In the genomic region with DNA sequence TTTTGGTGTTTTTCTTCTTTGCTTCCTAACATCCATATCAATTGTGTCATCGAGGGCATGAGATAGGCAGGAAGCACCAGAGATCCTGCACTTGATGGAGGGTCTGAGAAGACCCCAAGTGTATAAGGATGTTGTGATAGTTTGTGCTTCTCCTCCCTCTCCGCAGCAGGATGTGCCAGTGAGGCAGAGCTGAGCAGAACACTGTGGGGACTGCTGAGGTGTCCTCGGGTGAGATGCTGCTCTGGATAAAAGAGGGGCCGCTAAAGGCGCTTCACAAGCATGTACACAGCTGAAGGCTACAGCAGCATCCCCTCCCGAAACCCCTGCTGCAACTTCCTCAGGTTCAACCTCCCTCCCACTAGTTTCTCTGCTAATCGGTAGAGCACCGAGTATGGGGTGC, we compare ENCODE assay signal across 29 mouse cellular contexts.
A peak's percentile ranks its signal among the peaks of the same experiment; 100 is the strongest.
DNase-seq lines count a peak whose midpoint lies in the region; ATAC-seq and TF ChIP-seq lines count a peak whose summit lies in the region.
"Had no signal": no experiment of that assay in that cellular context is flagged by ENCODE, and none has a peak within 500 bp of the region (broad histone marks: within the 10 kb centered on the region; RNA-seq: fewer than 3 reads in every experiment).

No protein-coding gene starts in this region.

- intact Hi-C loops in heart, postnatal 36 days (cut with DNase I) = no loop called here
- intact Hi-C loops in left cerebral cortex, adult 2 months (cut with DNase I) = no loop called here

- no peak for DNase-seq in heart, postnatal 36 days
- DNase-seq in thymus, postnatal 0 days (ENCODE audit: low spot score) = peak; percentile 83
- DNase-seq in thymus, postnatal 25 days = peak; percentile 69
- DNase-seq in kidney, adult 9 months = no peak
- no peak for DNase-seq in left cerebral cortex, adult 2 months (ENCODE audit: extremely low spot score in 1 of 2, low spot score in 2 of 2)
- DNase-seq in midbrain, embryonic 10.5 days (ENCODE audit: low spot score) = no peak
- DNase-seq: adrenal gland, postnatal 10 days; adrenal gland, postnatal 36 days; B cell, adult 2 months; cerebellum, adult 2 months; cerebellum, adult 9-11 months; cerebellum, postnatal 36 days; embryo, embryonic 11 days; gastrocnemius, postnatal 25 days; heart, adult 18-20 months; heart, postnatal 14 days had no signal

- 66% methylated on average over 8 of the region's 8 CpGs for whole genome bisulfite sequencing in heart, embryonic 16.5 days
- 75% methylated on average over 8 of the region's 8 CpGs for WGBS in midbrain, embryonic 10.5 days

- no peaks in the 10 kb centered on the region for H3K36me3 ChIP-seq in heart, embryonic 16.5 days (ENCODE audit: control insufficient read depth, insufficient read depth)
- no peaks in the 10 kb centered on the region for H3K36me3 ChIP-seq in midbrain, embryonic 10.5 days
- H3K36me3 ChIP-seq: embryonic facial prominence, embryonic 10.5 days; embryonic facial prominence, embryonic 13.5 days; forebrain, embryonic 12.5 days; forebrain, embryonic 15.5 days; G1E; heart, embryonic 12.5 days; heart, embryonic 15.5 days; hindbrain, embryonic 12.5 days; hindbrain, embryonic 15.5 days had no signal

- no peak overlapping the region for H3K9ac ChIP-seq in heart, embryonic 16.5 days (ENCODE audit: low read length)
- H3K9ac ChIP-seq: embryonic facial prominence, embryonic 13.5 days; forebrain, embryonic 12.5 days; forebrain, embryonic 15.5 days; heart, embryonic 12.5 days; heart, embryonic 15.5 days; hindbrain, embryonic 12.5 days; hindbrain, embryonic 15.5 days had no signal

- ATAC-seq in heart, embryonic 16.5 days (replicated peaks; ENCODE audit: extremely low read depth, insufficient read depth, low FRiP score) = peak; percentile 60
- ATAC-seq: forebrain, embryonic 15.5 days; Patski had no signal

- 0 out of 2 replicates have a peak, but pooled peaks cover 3% of the 10 kb centered on the region for H3K4me1 ChIP-seq in heart, embryonic 16.5 days (ENCODE audit: control insufficient read depth, insufficient read depth, low read length)
- no peaks in the 10 kb centered on the region for H3K4me1 ChIP-seq in midbrain, embryonic 10.5 days
- H3K4me1 ChIP-seq: embryonic facial prominence, embryonic 10.5 days; embryonic facial prominence, embryonic 13.5 days; forebrain, embryonic 12.5 days; heart, embryonic 15.5 days; hindbrain, embryonic 12.5 days; hindbrain, embryonic 15.5 days had no signal

- peak overlapping the region; percentile 11; the same call in 1 of the 2 replicates for H3K27ac ChIP-seq in heart, embryonic 16.5 days (ENCODE audit: low read length)
- no peak overlapping the region for H3K27ac ChIP-seq in left cerebral cortex, adult 2 months
- no peak overlapping the region for H3K27ac ChIP-seq in midbrain, embryonic 10.5 days (replicated peaks)
- H3K27ac ChIP-seq: embryonic facial prominence, embryonic 10.5 days; embryonic facial prominence, embryonic 13.5 days; forebrain, embryonic 12.5 days; forebrain, embryonic 15.5 days; heart, embryonic 15.5 days; hindbrain, embryonic 12.5 days; hindbrain, embryonic 15.5 days had no signal

- H3K9me3 ChIP-seq in heart, embryonic 16.5 days (replicated peaks; ENCODE audit: control insufficient read depth, low read length) = no peaks in the 10 kb centered on the region
- no peaks in the 10 kb centered on the region for H3K9me3 ChIP-seq in midbrain, embryonic 10.5 days (replicated peaks)
- H3K9me3 ChIP-seq: embryonic facial prominence, embryonic 10.5 days; embryonic facial prominence, embryonic 13.5 days; forebrain, embryonic 12.5 days; forebrain, embryonic 15.5 days; G1E; heart, embryonic 12.5 days; heart, embryonic 15.5 days; hindbrain, embryonic 12.5 days; hindbrain, embryonic 15.5 days had no signal

- no peak overlapping the region for H3K4me2 ChIP-seq in heart, embryonic 16.5 days (ENCODE audit: low read depth, low read length)
- H3K4me2 ChIP-seq: embryonic facial prominence, embryonic 13.5 days; forebrain, embryonic 12.5 days; forebrain, embryonic 15.5 days; heart, embryonic 12.5 days; heart, embryonic 15.5 days; hindbrain, embryonic 12.5 days; hindbrain, embryonic 15.5 days had no signal

- H3K27me3 ChIP-seq in heart, embryonic 16.5 days (ENCODE audit: control insufficient read depth, insufficient read depth, low read length) = no peaks in the 10 kb centered on the region
- no peaks in the 10 kb centered on the region for H3K27me3 ChIP-seq in midbrain, embryonic 10.5 days (ENCODE audit: low read depth, poor library complexity, severe bottlenecking)
- H3K27me3 ChIP-seq: CH12.LX; heart, embryonic 12.5 days; heart, embryonic 15.5 days; hindbrain, embryonic 12.5 days; hindbrain, embryonic 15.5 days had no signal

- TF ChIP-seq CTCF in left cerebral cortex, adult 2 months (IDR thresholded peaks at IDR 0.05) = no peak

- no peak overlapping the region for H3K4me3 ChIP-seq in heart, embryonic 16.5 days (ENCODE audit: low read length)
- H3K4me3 ChIP-seq in left cerebral cortex, adult 2 months = no peak overlapping the region
- no peak overlapping the region for H3K4me3 ChIP-seq in midbrain, embryonic 10.5 days
- H3K4me3 ChIP-seq: embryonic facial prominence, embryonic 10.5 days; embryonic facial prominence, embryonic 13.5 days; erythroblast, embryonic 14.5 days; forebrain, embryonic 12.5 days; forebrain, embryonic 15.5 days; heart, embryonic 12.5 days; heart, embryonic 15.5 days; hindbrain, embryonic 12.5 days; hindbrain, embryonic 15.5 days had no signal

Comparison
In these comparisons a context has a peak if more than half of its experiments do, and no peak if none do; other contexts are left out.
1. DNase-seq: peak in thymus, postnatal 0 days (single experiment) and thymus, postnatal 25 days (single experiment); none in heart, postnatal 36 days (0 of 2), kidney, adult 9 months (single experiment), left cerebral cortex, adult 2 months (0 of 2) and midbrain, embryonic 10.5 days (single experiment).